Mouse (Mus musculus): Measurements from ENCODE around the gene Apbb2. TPM values are rescaled to one million over a fixed set of nuclear protein-coding genes. Genes with fewer than 3 reads are reported as not detected.
A peak's percentile ranks its signal among the peaks of the same experiment; 100 is the strongest.

Gene Apbb2
- polyA plus RNA-seq, 1 experiment from 2014 or later: 5.6 TPM

DNA sequence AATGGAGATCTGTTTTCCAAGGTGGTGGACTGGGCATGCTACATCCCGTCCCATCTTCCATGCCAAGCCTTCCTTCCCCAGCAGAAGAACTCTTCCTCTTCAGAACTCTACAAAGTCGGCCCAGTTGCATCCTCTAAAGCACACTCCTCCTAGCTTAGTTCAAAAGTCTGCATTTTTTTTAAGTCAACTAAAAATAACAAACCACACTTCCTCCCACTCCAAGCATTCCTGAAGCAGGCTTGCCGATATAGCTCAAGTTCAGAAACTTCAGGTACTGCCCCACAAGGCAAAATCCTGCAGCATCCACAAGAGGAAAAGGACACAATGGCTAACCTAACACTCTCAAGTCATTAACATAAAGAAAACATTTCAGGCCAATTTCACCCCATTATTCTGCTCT is 4.9 kb downstream of the Apbb2 start:
- ATAC-seq (no peak), DNase-seq (no peak)
- peaks cover 6% of the 10 kb centered on the region for H3K4me1 ChIP-seq (ENCODE audit: insufficient read depth)
- no peak overlapping the region for H3K27ac ChIP-seq (ENCODE audit: low read depth)
- 34% methylated on average over 3 of the region's 3 CpGs for WGBS (ENCODE audit: insufficient replicate concordance)
- no peak overlapping the region for H3K4me3 ChIP-seq (ENCODE audit: low read depth, low read length)
- TF ChIP-seq CTCF (IDR thresholded peaks at IDR 0.05; ENCODE audit: low read depth): no peak
- H3K9me3 ChIP-seq (ENCODE audit: low read length): no peaks in the 10 kb centered on the region
- no peak overlapping the region for H3K4me2 ChIP-seq (ENCODE audit: low read depth, low read length)
- H3K9ac ChIP-seq (replicated peaks): no peak overlapping the region
- H3K27me3 ChIP-seq (ENCODE audit: insufficient read depth, low read length): peaks cover 4% of the 10 kb centered on the region; the same call in 1 of the 2 replicates
- H3K36me3 ChIP-seq (replicated peaks; ENCODE audit: insufficient read depth, low read length): no peaks in the 10 kb centered on the region

DNA sequence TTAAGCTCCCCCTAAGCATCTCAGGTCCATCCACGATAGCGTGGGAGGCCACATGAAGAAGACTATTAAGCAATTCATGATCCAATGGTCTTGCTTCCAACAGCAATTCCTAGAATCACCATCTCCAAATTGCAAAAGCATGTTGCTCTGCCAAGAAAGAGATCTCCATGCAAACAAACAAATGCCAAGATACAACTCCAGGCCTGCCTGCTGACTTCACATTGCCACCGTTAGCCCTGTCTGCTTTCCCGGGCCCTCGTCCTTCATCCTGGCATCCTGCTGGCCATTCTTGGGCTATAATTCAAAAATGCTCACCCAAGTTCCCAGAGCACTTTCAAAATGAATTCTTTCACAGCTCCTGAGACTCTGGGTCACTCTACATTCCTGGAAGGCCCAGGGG is 5.6 kb downstream of the Apbb2 start:
- no peak for DNase-seq
- TF ChIP-seq CTCF (IDR thresholded peaks at IDR 0.05; ENCODE audit: low read depth): no peak
- no peak for TF ChIP-seq EP300 (IDR thresholded peaks at IDR 0.05; ENCODE audit: low read depth)
- no peak for ATAC-seq

DNA sequence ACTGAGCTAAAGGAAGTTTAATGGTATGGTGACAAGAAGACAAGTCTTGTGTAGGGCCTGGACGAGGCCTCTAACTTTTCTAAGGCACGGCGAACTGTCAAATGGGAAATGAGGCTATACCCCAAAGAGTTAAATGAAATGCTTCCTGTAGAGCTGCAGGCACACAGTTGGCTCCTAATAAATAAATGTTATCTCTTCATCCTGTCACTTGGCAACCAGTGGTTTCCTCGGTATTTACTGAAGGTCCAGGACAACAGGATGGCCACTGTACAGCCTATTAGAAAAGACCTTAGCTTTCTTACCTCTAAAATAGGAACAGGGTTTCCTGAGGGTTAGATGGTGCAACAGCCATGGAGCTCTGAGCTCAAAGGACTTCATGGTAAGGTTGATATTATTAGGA is 6.7 kb downstream of the Apbb2 start:
- ATAC-seq (no peak), DNase-seq (no peak)
- Histone ChIP-seq H3K9ac (replicated peaks) (no peak overlapping the region), H3K4me3 (ENCODE audit: low read depth, low read length) (no peak overlapping the region), H3K27ac (ENCODE audit: low read depth) (no peak overlapping the region), H3K27me3 (ENCODE audit: insufficient read depth, low read length) (no peaks in the 10 kb centered on the region), H3K36me3 (replicated peaks; ENCODE audit: insufficient read depth, low read length) (no peaks in the 10 kb centered on the region), H3K9me3 (ENCODE audit: low read length) (no peaks in the 10 kb centered on the region), H3K4me1 (ENCODE audit: insufficient read depth) (peaks cover 3% of the 10 kb centered on the region), H3K4me2 (ENCODE audit: low read depth, low read length) (no peak overlapping the region)
- 45% methylated on average over 4 of the region's 4 CpGs for WGBS (ENCODE audit: insufficient replicate concordance)
- TF ChIP-seq EP300 (IDR thresholded peaks at IDR 0.05; ENCODE audit: low read depth): no peak
- TF ChIP-seq CTCF (IDR thresholded peaks at IDR 0.05; ENCODE audit: low read depth): no peak

More for the DNA sequence above, 5.6 kb downstream of the Apbb2 start:
- Histone ChIP-seq H3K36me3 (replicated peaks; ENCODE audit: insufficient read depth, low read length) (no peaks in the 10 kb centered on the region), H3K4me2 (ENCODE audit: low read depth, low read length) (no peak overlapping the region), H3K9me3 (ENCODE audit: low read length) (no peaks in the 10 kb centered on the region), H3K4me1 (ENCODE audit: insufficient read depth) (peaks cover 6% of the 10 kb centered on the region), H3K27me3 (ENCODE audit: insufficient read depth, low read length) (peaks cover 1% of the 10 kb centered on the region; the same call in 1 of the 2 replicates), H3K4me3 (ENCODE audit: low read depth, low read length) (no peak overlapping the region), H3K9ac (replicated peaks) (no peak overlapping the region), H3K27ac (ENCODE audit: low read depth) (no peak overlapping the region)
- 71% methylated on average over 5 of the region's 5 CpGs for WGBS (ENCODE audit: insufficient replicate concordance)

DNA sequence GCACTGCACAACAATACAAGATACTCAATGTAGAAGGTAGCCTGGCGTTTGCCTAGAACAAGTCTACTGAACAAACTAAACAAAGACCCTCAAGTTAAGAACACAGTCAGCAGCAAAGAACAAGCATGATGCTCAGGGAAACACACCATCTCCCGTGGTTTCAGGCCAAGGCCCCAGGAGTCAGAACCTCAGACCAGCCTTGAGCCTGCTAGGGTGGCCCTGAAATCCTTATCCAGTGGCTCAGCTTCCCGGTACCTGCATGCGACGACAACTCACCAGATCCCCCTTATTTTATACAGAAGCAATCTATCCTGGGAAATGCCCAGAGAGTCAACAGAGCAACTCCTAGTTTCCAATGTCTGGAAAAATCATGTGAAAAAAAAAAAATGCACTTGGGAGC is 7.2 kb downstream of the Apbb2 start:
- H3K36me3 ChIP-seq (replicated peaks; ENCODE audit: insufficient read depth, low read length): no peaks in the 10 kb centered on the region
- WGBS (ENCODE audit: insufficient replicate concordance): 87% methylated on average over 5 of the region's 5 CpGs

DNA sequence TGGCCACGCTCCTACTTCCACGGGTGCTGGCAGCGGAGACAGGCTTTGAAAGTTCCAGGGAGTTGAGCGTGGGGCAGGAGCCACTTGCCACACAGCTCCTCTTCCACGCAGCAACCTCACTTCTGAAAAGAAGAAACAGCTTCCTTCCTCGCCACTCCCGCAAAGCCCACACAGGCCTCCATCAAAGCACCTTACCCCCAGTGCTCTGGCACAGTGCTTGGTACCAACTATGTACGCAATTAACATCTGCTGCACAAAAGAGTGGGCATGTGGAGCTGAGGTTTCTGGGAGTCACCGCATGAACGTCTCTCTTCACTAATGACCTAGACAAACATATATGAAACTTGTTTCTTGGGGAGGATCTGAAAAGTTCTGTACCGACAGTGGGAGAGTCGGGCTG is 8.3 kb downstream of the Apbb2 start:
- DNase-seq: no peak
- H3K9ac ChIP-seq (replicated peaks): no peak overlapping the region
- no peak for ATAC-seq
- H3K36me3 ChIP-seq (replicated peaks; ENCODE audit: insufficient read depth, low read length): no peaks in the 10 kb centered on the region
- no peak overlapping the region for H3K4me3 ChIP-seq (ENCODE audit: low read depth, low read length)
- peaks cover 2% of the 10 kb centered on the region; the same call in 1 of the 2 replicates for H3K4me1 ChIP-seq (ENCODE audit: insufficient read depth)
- H3K9me3 ChIP-seq (ENCODE audit: low read length): no peaks in the 10 kb centered on the region
- WGBS (ENCODE audit: insufficient replicate concordance): 81% methylated on average over 12 of the region's 12 CpGs
- no peak overlapping the region for H3K27ac ChIP-seq (ENCODE audit: low read depth)
- no peak overlapping the region for H3K4me2 ChIP-seq (ENCODE audit: low read depth, low read length)
- TF ChIP-seq EP300 (IDR thresholded peaks at IDR 0.05; ENCODE audit: low read depth) (no peak), CTCF (IDR thresholded peaks at IDR 0.05; ENCODE audit: low read depth) (no peak)
- H3K27me3 ChIP-seq (ENCODE audit: insufficient read depth, low read length): no peaks in the 10 kb centered on the region

More for the DNA sequence above, 7.2 kb downstream of the Apbb2 start:
- no peaks in the 10 kb centered on the region for H3K27me3 ChIP-seq (ENCODE audit: insufficient read depth, low read length)
- DNase-seq (no peak), ATAC-seq (no peak)
- H3K4me1 ChIP-seq (ENCODE audit: insufficient read depth): peaks cover 2% of the 10 kb centered on the region; the same call in 1 of the 2 replicates
- TF ChIP-seq EP300 (IDR thresholded peaks at IDR 0.05; ENCODE audit: low read depth) (no peak), CTCF (IDR thresholded peaks at IDR 0.05; ENCODE audit: low read depth) (no peak)
- H3K4me2 ChIP-seq (ENCODE audit: low read depth, low read length): no peak overlapping the region
- no peak overlapping the region for H3K27ac ChIP-seq (ENCODE audit: low read depth)
- no peak overlapping the region for H3K4me3 ChIP-seq (ENCODE audit: low read depth, low read length)
- no peaks in the 10 kb centered on the region for H3K9me3 ChIP-seq (ENCODE audit: low read length)
- no peak overlapping the region for H3K9ac ChIP-seq (replicated peaks)

DNA sequence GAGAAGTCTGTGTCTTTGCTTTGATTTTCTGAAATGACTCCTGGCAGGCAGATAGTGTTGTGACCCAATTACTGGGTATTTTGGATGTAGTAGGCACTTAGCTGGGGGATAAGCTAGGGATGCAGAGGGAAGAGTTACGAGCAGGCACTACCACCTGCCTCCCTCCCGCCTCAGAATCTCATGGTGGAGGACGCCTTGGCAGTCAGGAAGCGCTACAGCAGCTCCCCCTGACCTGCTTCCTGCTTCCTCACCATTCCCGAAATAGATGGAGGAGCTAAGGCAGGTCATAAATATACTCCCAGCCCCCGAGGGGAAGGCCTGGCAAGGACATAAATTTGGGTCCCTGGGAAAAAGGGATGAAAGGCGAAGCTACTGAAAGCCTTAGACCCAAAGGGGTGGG is 9.3 kb downstream of the Apbb2 start:
- no peak overlapping the region for H3K9ac ChIP-seq (replicated peaks)
- WGBS (ENCODE audit: insufficient replicate concordance): 35% methylated on average over 7 of the region's 7 CpGs
- no peak for ATAC-seq
- no peak for DNase-seq
- no peaks in the 10 kb centered on the region for H3K27me3 ChIP-seq (ENCODE audit: insufficient read depth, low read length)
- no peak overlapping the region for H3K4me2 ChIP-seq (ENCODE audit: low read depth, low read length)
- no peaks in the 10 kb centered on the region for H3K9me3 ChIP-seq (ENCODE audit: low read length)
- H3K27ac ChIP-seq (ENCODE audit: low read depth): no peak overlapping the region
- H3K4me1 ChIP-seq (ENCODE audit: insufficient read depth): peaks cover 2% of the 10 kb centered on the region; the same call in 1 of the 2 replicates
- TF ChIP-seq EP300 (IDR thresholded peaks at IDR 0.05; ENCODE audit: low read depth): no peak
- H3K4me3 ChIP-seq (ENCODE audit: low read depth, low read length): no peak overlapping the region
- H3K36me3 ChIP-seq (replicated peaks; ENCODE audit: insufficient read depth, low read length): no peaks in the 10 kb centered on the region

DNA sequence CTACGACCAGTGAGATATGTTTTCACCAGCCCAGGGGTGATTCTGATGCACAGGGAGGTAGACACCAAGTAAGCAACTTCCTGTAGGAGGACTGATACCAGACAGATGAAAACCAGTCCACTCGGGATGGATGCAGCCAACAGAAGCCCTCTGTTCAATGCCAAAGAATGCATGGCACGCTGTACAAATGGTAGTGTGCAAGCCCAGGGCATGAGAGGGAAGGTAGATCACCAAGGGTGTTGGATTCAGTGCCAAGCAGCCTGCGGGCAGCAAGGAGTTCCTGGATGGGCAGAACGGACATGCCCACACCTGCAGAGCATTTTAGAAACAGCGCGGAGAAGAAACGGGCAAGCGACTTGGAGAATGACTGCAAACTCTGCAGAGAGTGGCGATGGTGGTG is 10.8 kb downstream of the Apbb2 start:
- Histone ChIP-seq H3K9ac (replicated peaks) (no peak overlapping the region), H3K4me1 (ENCODE audit: insufficient read depth) (no peaks in the 10 kb centered on the region; the same call in 1 of the 2 replicates), H3K27ac (ENCODE audit: low read depth) (peak overlapping the region; percentile 22; the same call in 1 of the 2 replicates)

More for the DNA sequence above, 10.8 kb downstream of the Apbb2 start:
- Histone ChIP-seq H3K27me3 (ENCODE audit: insufficient read depth, low read length) (no peaks in the 10 kb centered on the region), H3K36me3 (replicated peaks; ENCODE audit: insufficient read depth, low read length) (no peaks in the 10 kb centered on the region), H3K4me2 (ENCODE audit: low read depth, low read length) (no peak overlapping the region), H3K4me3 (ENCODE audit: low read depth, low read length) (no peak overlapping the region), H3K9me3 (ENCODE audit: low read length) (no peaks in the 10 kb centered on the region)
- DNase-seq: no peak
- no peak for ATAC-seq
- TF ChIP-seq EP300 (IDR thresholded peaks at IDR 0.05; ENCODE audit: low read depth): no peak
- WGBS (ENCODE audit: insufficient replicate concordance): 83% methylated on average over 10 of the region's 10 CpGs

Measured in liver, postnatal 0 days (tissue).